Mouse (Mus musculus) embryonic facial prominence, embryonic 15.5 days (tissue): ENCODE data around the gene Dip2c. TPM values are rescaled to one million over a fixed set of nuclear protein-coding genes. Genes with fewer than 3 reads are reported as not detected.
A peak's percentile ranks its signal among the peaks of the same experiment; 100 is the strongest.

ENCODE experiments used
- ATAC-seq: fragments of 200-750 bp; cut with Nextera tagmentation; 2 replicates; pipeline ENCODE4 v1.8.0; 2017; ENCODE audit warnings: low read depth, moderate TSS enrichment; ENCODE audit not compliant: insufficient number of reproducible peaks, low FRiP score, low TSS enrichment
- H3K27ac ChIP-seq: fragments of 300-500 bp; sonication (generic); replicated peaks from 2 replicates; pipeline ENCODE4 v1.5.1; 2015; ENCODE audit warnings: mild to moderate bottlenecking, inconsistent platforms
- H3K27me3 ChIP-seq: fragments of 300-500 bp; sonication (generic); 2 replicates; pipeline ENCODE4 v1.6.1; 2015; ENCODE audit warnings: inconsistent platforms
- H3K36me3 ChIP-seq: fragments of 300-500 bp; sonication (generic); 2 replicates; pipeline ENCODE4 v1.6.1; 2015; ENCODE audit warnings: mild to moderate bottlenecking, inconsistent platforms
- H3K4me1 ChIP-seq: fragments of 300-500 bp; sonication (generic); 2 replicates; pipeline ENCODE4 v1.6.1; 2015; ENCODE audit warnings: inconsistent platforms
- H3K4me2 ChIP-seq: fragments of 300-500 bp; sonication (generic); replicated peaks from 2 replicates; pipeline ENCODE4 v1.6.1; 2015; ENCODE audit warnings: mild to moderate bottlenecking, inconsistent platforms
- H3K4me3 ChIP-seq: fragments of 300-500 bp; sonication (generic); replicated peaks from 2 replicates; pipeline ENCODE4 v1.5.1; 2015; ENCODE audit warnings: mild to moderate bottlenecking, inconsistent platforms
- H3K9ac ChIP-seq: fragments of 300-500 bp; sonication (generic); 2 replicates; pipeline ENCODE4 v1.6.1; 2015; ENCODE audit warnings: inconsistent platforms
- H3K9me3 ChIP-seq: fragments of 300-500 bp; sonication (generic); replicated peaks from 2 replicates; pipeline ENCODE4 v1.6.1; 2016; ENCODE audit warnings: inconsistent platforms
- WGBS: fragments of 180-500 bp; shearing (Covaris S2); methylation state at CpG from one replicate; pipeline ENCODE4 v1.1.7; 2015; 5-methylcytosine and 5-hydroxymethylcytosine counted together
- polyA plus RNA-seq: library from polyadenylated mRNA; unstranded; fragments of >200 nt; fragmentation: Nextera tagmentation; extraction: Ambion mirVana; gene quantifications from 2 replicates; pipeline ENCODE4 v1.2.1, GENCODE M21; 2015

The Dip2c gene
- polyA plus RNA-seq, 1 experiment from 2014 or later = 6.3 TPM

DNA sequence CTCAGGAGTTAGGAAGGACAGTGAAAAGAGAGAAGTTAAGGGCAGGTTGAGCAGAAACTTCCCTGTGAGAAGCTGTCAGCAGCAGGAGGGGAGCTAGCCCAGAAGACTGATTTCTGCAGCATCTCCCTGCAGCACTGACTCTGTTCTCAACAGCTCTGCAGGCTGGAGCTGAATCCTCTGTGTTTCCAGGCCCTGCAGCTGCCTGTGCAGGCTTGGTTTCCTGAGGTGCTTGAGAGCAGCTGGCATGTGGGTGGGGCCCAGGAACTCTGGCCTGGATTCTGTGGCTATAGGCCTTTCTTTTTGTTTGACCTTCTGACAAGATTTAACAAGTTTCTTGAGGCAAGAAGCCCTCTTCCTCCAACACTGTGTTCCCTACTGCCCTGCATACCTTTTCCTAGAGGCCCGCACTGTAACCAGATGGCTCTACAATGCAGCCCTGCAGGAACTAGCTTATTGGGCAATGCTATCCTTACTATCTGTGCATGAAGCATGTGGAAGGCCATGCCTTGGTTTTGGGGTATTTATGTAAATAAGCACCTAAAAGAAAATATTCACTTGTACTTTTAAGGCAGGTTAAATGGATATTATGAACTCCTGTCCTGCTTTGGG is 53.1 kb downstream of the Dip2c start:
- Histone ChIP-seq H3K4me3 (no peak overlapping the region), H3K27ac (0 out of 2 replicates have a peak overlapping the region, but pooled peaks have one; percentile 34), H3K9me3 (no peaks in the 10 kb centered on the region), H3K9ac (no peak overlapping the region), H3K4me2 (no peak overlapping the region), H3K27me3 (no peaks in the 10 kb centered on the region), H3K36me3 (no peaks in the 10 kb centered on the region), H3K4me1 (peaks cover 14% of the 10 kb centered on the region)
- ATAC-seq = no peak
- WGBS = 43% methylated on average over 1 of the region's 1 CpGs

DNA sequence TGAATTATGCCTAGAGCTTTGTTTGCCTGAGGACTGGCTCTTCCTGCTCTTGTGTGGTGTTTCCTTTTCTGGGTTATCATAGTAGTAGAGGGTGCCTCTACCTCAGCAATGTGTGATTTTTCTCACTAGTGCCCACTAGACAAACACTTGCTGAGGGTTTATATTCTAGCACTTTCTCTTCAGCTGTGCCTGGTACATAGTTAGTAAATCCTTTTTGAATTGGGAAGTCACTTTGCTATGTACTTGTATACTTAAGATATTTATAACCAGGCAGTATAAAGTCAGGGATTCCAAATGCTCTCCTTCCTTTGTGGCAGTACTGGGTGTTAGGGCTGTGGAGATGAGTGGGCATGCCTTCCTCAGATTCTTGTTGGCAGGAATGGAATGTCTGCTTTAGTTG is 56.9 kb downstream of the Dip2c start:
- ATAC-seq = no peak
- no peak overlapping the region for H3K27ac ChIP-seq
- no peaks in the 10 kb centered on the region for H3K9me3 ChIP-seq
- H3K36me3 ChIP-seq = no peaks in the 10 kb centered on the region
- no peak overlapping the region for H3K4me3 ChIP-seq
- H3K9ac ChIP-seq = no peak overlapping the region
- H3K27me3 ChIP-seq = no peaks in the 10 kb centered on the region
- no peak overlapping the region for H3K4me2 ChIP-seq
- H3K4me1 ChIP-seq = peaks cover 14% of the 10 kb centered on the region

DNA sequence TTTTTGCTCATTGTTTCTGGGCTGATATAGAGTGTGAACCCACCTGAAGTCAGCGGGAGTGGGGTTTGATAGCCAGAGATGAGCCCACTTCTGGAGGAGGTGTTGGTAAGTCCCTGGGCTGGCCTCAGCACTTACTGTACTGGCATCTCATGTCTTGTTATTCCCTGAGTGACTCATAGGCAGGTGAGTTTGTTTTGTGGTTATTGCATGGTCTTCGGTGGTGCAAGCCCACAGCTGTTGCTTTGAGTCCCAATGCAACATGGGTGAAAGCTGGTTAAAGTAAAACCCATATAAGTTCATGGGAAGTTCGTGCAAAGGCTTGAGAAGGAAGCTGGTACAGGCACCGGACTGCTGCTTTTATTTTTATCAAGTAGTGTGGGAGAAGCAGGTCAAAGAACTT is 64.0 kb downstream of the Dip2c start:
- 90% methylated on average over 4 of the region's 4 CpGs for WGBS
- no peak overlapping the region for H3K4me3 ChIP-seq
- H3K4me2 ChIP-seq = no peak overlapping the region
- no peaks in the 10 kb centered on the region for H3K36me3 ChIP-seq
- no peak overlapping the region for H3K9ac ChIP-seq
- H3K4me1 ChIP-seq = no peaks in the 10 kb centered on the region
- no peaks in the 10 kb centered on the region for H3K27me3 ChIP-seq
- no peak for ATAC-seq
- H3K27ac ChIP-seq = no peak overlapping the region
- H3K9me3 ChIP-seq = no peaks in the 10 kb centered on the region

DNA sequence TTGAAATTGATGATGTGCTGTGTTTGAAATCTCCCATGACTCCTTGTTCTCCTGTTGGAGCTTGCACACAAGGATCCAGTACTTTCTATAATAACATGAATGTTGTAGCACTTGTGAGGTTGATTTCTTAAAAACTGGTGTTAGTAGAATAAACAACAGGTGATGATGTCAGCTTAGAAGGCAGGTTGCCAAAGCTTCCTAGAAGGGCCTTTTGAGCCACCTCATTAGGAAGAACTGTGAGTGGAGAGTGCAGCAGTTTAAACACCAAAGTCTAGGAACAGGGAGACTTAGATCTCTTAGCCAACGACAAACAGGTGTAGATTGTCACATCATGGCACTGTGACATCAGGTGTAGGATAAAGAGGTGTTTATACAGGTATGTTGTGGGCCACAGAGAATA is 66.4 kb downstream of the Dip2c start:
- Histone ChIP-seq H3K4me3 (no peak overlapping the region), H3K27ac (no peak overlapping the region), H3K4me2 (no peak overlapping the region), H3K36me3 (no peaks in the 10 kb centered on the region), H3K9ac (no peak overlapping the region), H3K9me3 (no peaks in the 10 kb centered on the region), H3K27me3 (no peaks in the 10 kb centered on the region), H3K4me1 (no peaks in the 10 kb centered on the region)
- ATAC-seq = no peak
- WGBS = 91% methylated on average over 1 of the region's 1 CpGs

DNA sequence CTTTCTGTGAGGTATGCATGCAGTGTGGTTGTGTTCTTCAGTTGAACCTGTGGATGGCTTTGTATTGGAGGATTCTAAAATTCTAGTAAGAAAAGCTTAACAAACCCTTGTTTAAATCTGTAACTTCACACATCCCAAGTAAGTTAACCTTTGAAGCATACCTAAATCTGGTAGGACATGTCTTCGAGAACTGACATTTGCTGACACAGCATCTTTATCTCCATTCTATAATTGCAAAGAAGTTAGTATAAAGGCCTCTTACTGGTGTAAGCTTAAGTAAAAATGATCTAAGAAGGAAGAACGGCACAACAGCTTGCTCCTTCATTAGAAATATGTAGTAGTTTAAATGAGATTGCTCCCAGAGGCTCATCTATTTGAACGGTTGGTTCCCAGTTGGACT is 71.1 kb downstream of the Dip2c start:
- no peaks in the 10 kb centered on the region for H3K27me3 ChIP-seq
- no peak overlapping the region for H3K9ac ChIP-seq
- H3K4me3 ChIP-seq = no peak overlapping the region
- no peaks in the 10 kb centered on the region for H3K36me3 ChIP-seq
- no peaks in the 10 kb centered on the region for H3K9me3 ChIP-seq
- no peak overlapping the region for H3K4me2 ChIP-seq
- H3K27ac ChIP-seq = no peak overlapping the region
- 83% methylated on average over 3 of the region's 3 CpGs for WGBS
- H3K4me1 ChIP-seq = peaks cover 12% of the 10 kb centered on the region; the same call in 1 of the 2 replicates
- ATAC-seq = no peak

DNA sequence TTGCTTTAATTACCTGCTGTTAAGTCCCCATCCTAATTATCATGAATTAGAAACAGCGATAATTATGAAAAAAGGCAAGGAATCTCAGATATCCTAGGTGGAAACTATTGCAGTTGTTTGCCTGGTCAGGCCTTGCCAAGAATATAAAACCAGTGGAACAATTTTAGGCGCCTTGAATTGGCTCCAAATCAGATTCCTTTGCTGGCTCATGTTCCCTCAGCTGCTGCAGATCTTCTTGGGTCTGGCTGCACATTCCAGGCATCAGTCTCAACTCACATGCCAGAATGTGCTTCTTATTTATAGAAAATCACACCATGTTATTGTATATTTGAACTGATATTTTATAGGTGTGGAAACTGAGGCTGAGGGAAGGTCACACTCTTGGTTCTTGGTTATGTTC is 74.3 kb downstream of the Dip2c start:
- H3K4me3 ChIP-seq = no peak overlapping the region
- H3K27ac ChIP-seq = peak overlapping the region; percentile 55; the same call in 1 of the 2 replicates
- no peaks in the 10 kb centered on the region for H3K27me3 ChIP-seq
- H3K9ac ChIP-seq = no peak overlapping the region
- no peak; the same call in 1 of the 2 replicates for ATAC-seq
- H3K4me2 ChIP-seq = no peak overlapping the region
- 41% methylated on average over 2 of the region's 2 CpGs for WGBS
- no peaks in the 10 kb centered on the region for H3K9me3 ChIP-seq
- H3K4me1 ChIP-seq = peaks cover 12% of the 10 kb centered on the region; the same call in 1 of the 2 replicates
- H3K36me3 ChIP-seq = no peaks in the 10 kb centered on the region

DNA sequence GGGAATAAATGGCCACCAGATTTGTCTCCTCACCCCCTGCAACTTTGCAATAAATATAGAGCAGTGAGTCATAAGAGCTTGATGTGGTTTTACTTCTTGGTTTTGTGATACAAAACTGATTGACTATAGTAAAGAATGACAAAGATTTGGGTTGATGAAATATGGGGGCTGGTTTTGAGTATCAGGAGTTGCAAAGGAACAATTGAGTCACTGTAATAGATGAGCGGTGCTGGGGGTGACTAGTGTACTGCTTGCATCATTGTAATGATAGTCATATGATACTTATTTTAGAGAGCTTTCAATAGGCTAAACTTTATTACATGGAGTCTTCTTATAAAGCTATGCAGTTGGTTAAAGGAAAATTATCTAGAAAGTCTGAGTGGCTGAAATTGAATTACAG is 77.6 kb downstream of the Dip2c start:
- no peaks in the 10 kb centered on the region for H3K9me3 ChIP-seq
- WGBS = 73% methylated on average over 1 of the region's 1 CpGs
- H3K4me2 ChIP-seq = no peak overlapping the region
- no peak overlapping the region for H3K4me3 ChIP-seq
- H3K27ac ChIP-seq = no peak overlapping the region
- H3K36me3 ChIP-seq = no peaks in the 10 kb centered on the region
- peaks cover 12% of the 10 kb centered on the region; the same call in 1 of the 2 replicates for H3K4me1 ChIP-seq
- H3K27me3 ChIP-seq = no peaks in the 10 kb centered on the region
- no peak for ATAC-seq
- no peak overlapping the region for H3K9ac ChIP-seq

DNA sequence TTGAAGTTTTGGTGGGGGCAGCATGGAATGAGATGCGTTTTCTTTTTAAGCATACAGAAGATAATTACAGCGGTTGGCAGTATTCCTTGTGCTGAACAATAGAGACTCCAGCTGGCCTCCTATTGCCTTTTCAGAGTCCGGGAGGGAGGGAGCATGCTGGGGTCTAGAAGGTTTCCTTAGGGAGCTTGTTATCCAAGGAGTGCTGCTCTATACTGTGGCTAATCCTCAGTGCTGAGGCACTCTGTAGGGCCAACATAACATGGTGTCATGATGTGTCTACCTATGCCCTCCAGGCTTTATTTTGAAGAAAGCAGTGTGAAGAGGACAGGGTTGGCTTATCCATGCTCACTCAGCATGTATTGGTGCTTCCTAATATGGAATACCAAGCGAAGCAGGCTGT is 79.0 kb downstream of the Dip2c start:
- ATAC-seq = peak; percentile 51; the same call in 1 of the 2 replicates
- WGBS = 51% methylated on average over 4 of the region's 4 CpGs

DNA sequence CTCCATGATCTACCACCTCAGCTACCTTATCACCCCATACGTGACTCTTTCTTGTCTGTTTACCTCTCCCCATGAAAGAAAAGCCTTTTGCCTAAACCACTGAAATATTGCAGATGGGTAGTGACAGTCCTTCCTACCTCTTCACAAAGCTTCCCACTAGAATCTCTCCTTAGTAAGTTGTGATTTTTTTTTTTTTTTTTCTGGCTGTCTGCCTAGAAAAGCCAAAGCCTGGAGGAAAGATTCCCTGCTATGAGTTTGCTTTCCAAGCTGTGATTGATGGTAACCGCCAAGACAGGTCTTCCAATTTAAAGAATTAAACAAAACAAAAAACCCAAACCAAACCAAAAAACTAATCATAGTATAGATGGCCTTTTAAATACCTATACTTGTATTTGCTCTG is 85.1 kb downstream of the Dip2c start:
- H3K36me3 ChIP-seq = no peaks in the 10 kb centered on the region
- 62% methylated on average over 2 of the region's 2 CpGs for WGBS
- no peak overlapping the region for H3K4me2 ChIP-seq
- ATAC-seq = no peak
- no peak overlapping the region for H3K9ac ChIP-seq
- H3K27me3 ChIP-seq = no peaks in the 10 kb centered on the region
- 0 out of 2 replicates have a peak, but pooled peaks cover 2% of the 10 kb centered on the region for H3K4me1 ChIP-seq
- H3K9me3 ChIP-seq = no peaks in the 10 kb centered on the region
- H3K27ac ChIP-seq = no peak overlapping the region
- no peak overlapping the region for H3K4me3 ChIP-seq

More for the DNA sequence above, 79.0 kb downstream of the Dip2c start:
- no peak overlapping the region for H3K27ac ChIP-seq
- H3K4me1 ChIP-seq = peaks cover 6% of the 10 kb centered on the region; the same call in 1 of the 2 replicates
- no peaks in the 10 kb centered on the region for H3K9me3 ChIP-seq
- H3K9ac ChIP-seq = no peak overlapping the region
- no peaks in the 10 kb centered on the region for H3K36me3 ChIP-seq
- H3K4me2 ChIP-seq = no peak overlapping the region
- H3K27me3 ChIP-seq = no peaks in the 10 kb centered on the region
- H3K4me3 ChIP-seq = no peak overlapping the region

DNA sequence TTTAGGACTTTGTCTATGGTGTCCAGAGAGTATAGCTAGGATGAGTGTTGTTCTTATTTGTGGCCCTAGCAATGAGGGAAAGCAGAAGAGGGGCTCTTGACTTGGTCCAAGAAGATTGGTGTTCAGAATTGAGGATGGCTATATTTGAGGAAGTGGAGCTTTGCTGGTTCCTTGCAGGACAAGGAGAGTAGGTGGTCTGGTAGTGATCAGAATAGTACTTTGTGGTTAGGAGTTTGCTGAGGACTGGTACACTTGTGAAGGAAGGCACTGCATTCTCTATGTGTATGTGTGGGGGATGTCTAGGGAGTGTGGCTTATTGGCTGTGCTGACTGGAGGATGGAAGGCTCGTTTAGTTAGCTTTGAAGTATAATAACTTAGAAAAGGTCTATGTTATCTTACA is 95.1 kb downstream of the Dip2c start:
- Histone ChIP-seq H3K27ac (no peak overlapping the region), H3K4me2 (no peak overlapping the region), H3K36me3 (no peaks in the 10 kb centered on the region), H3K4me1 (no peaks in the 10 kb centered on the region), H3K4me3 (no peak overlapping the region), H3K9me3 (no peaks in the 10 kb centered on the region), H3K9ac (no peak overlapping the region), H3K27me3 (no peaks in the 10 kb centered on the region)
- ATAC-seq = no peak
- 54% methylated on average over 1 of the region's 1 CpGs for WGBS

DNA sequence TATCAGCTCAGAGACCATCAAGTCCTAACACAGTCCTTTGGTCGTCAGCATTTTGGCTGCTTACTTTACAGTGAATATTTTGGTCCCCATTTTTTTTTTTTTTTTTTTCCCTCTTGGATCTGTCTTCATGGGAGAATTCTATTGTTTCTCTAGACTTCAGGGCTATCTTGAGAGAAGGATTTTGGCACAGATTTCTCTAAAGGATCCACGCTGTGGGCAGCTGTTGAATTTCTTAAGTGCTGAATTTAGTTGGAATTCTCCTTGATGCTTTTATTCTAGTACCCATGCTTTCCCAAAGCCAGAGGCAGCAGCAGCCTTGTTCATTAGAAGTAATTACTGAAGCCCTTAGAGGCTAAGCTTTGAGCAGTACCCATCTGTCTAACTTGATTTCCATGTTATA is 100.8 kb downstream of the Dip2c start:
- Histone ChIP-seq H3K4me1 (no peaks in the 10 kb centered on the region), H3K27me3 (no peaks in the 10 kb centered on the region), H3K4me2 (no peak overlapping the region), H3K9me3 (no peaks in the 10 kb centered on the region), H3K27ac (no peak overlapping the region), H3K36me3 (no peaks in the 10 kb centered on the region), H3K9ac (no peak overlapping the region), H3K4me3 (no peak overlapping the region)
- ATAC-seq = no peak
- WGBS = 57% methylated on average over 2 of the region's 2 CpGs

DNA sequence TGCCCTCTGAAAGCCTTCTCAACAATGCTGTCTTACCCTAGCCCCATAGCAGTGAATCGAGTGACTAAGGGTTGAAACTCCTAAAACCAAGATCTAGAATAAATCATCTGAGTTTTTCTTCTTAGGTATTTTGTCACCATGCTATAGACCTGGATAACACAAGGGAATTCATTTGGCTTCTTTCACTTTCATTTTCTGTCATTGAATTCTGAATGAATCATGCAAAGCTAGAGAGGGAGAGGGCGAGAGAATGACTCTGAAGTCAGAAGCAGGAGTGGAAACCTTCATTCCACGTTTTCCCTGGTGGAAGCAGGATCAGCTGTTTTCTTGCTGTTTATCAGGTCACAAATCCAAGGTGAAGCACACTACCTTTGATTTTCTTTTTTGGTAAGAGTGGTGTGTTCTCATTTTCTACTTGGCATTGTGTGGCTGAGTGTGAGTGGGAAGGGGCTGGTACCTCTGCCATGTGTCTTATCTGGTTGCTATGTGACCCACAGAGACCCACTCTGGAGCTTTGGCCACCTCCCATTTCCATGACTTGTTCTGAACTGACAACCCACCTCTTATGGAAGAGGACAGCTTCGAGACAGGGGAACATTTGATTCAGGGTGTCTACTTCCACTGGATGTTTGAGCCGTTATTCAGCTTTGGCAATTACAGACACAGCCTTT is 104.5 kb downstream of the Dip2c start:
- 86% methylated on average over 5 of the region's 5 CpGs for WGBS
- Histone ChIP-seq H3K4me2 (no peak overlapping the region), H3K27ac (no peak overlapping the region), H3K4me1 (no peaks in the 10 kb centered on the region), H3K9me3 (no peaks in the 10 kb centered on the region), H3K9ac (no peak overlapping the region), H3K27me3 (no peaks in the 10 kb centered on the region), H3K4me3 (no peak overlapping the region), H3K36me3 (no peaks in the 10 kb centered on the region)
- ATAC-seq = no peak
